Mouse (Mus musculus): ENCODE results near the gene Zkscan8.
"Not testable (repeated sequence)": the region's sequence is repeated elsewhere in the genome, so short reads cannot be mapped to it uniquely, and the experiment has no call there.

The Zkscan8 gene

GRCm38 (mm10) chr13:21530781-21531201 is at the start of gene Zkscan8:
Gene Zkscan8 (minus strand): TSS chr13:21531120.
- DNase-seq (ENCODE audit: low spot score in 2 of 2) = peak; percentile 57 to 86

DNA sequence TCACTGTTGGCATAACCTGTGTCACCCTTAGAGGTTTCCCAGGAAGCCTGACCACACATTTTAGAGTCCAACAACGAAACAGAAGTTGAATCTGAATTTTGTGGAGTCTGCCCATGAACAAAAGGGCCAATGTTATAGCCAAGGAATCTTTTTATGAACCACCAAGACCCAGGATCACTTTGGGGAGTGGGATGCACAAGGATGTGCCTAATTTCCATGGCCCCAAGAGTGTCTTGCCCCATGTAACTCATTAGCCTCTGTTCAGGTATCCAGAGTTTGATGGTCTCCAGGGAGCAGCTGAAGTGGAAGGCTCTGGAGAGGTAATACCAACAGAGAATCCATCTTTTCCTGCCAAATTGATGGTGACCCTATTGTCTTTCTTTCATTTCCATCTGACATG is 28.9 kb upstream of the Zkscan8 start, which contains the start of gene Olfr1535:
TSS of gene Olfr1535 (minus strand) at position 101 of the 400 bp plus-strand sequence.
- no peak for DNase-seq (ENCODE audit: low spot score in 2 of 2)

- DNase-seq (ENCODE audit: low spot score in 2 of 2) = no peak
These were observed 19.6 kb upstream of the Zkscan8 start for GRCm38 (mm10) chr13:21550416-21551110.

GRCm38 (mm10) chr13:21549487-21549886 is 18.6 kb upstream of the Zkscan8 start:
- DNase-seq (ENCODE audit: low spot score in 2 of 2) = no peak

DNA sequence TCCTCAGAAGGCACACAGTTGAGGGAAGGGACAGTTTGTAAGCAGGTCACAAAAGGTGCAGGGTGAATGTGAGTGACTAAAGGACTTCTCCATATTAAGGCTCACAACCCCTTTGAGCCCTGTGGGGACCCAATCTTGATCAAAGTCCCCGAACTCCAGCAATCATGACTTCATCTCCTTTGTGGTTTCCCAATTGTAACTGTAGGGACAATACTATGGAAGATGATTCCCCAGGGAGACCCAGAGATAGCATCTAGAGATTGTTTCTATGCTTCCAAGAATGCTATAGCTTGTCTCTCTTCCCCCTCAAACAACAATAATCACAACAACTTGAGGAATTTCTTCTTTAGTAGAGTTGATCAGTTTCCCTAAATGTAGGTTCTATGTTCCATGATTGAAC is 11.8 kb upstream of the Zkscan8 start, which contains the start of gene Olfr1366:
TSS of gene Olfr1366 (minus strand) at position 101 of the 400 bp plus-strand sequence.
- DNase-seq (ENCODE audit: low spot score in 2 of 2) = no peak

DNA sequence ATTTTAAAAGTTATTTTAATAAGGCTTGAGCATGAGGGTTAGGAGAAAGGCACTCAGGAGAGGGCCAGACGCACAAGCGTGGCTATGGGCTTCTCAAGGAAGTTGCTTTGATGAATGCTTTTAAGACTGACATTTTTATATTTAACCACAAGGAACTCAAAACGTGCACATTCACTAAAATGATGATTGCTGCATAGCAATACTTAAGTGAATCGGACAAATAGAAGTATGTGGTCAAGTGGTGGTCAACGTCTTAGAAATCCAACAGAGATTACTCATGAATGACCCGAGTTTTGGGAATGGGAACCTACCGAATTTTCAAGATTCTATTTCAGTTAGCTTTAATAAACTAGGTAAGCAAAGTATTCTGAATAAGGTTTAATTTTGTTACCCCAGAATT is 784 bp downstream of the Zkscan8 start:
- no peak for DNase-seq (ENCODE audit: low spot score in 2 of 2)

DNA sequence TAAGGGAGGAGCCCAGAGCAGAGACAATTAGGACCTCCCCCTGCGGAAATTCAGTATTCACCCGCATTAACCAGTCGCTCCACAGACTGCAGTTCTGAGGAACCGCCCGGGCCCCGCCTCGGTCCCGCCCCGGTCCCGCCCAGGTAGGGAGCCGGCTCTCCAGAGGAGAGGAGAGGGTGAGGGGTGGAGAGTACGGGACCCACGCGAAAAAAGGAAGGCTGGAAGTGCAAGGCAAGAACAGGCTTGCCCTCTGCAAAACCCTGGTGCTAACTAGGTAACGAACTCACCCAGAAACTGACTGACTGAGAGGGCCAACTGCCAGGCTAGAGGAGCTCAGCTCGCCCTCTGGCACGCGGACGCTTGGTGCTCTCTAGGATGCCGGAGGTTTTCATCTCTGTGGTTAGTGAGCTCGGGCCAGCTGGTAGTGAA is 24.7 kb downstream of the Zkscan8 start:
- DNase-seq (ENCODE audit: low spot score in 2 of 2) = peak; percentile 52 to 63

GRCm38 (mm10) chr13:21502296-21502695 is 28.6 kb downstream of the Zkscan8 start:
- DNase-seq (ENCODE audit: low spot score in 2 of 2) = no peak

GRCm38 (mm10) chr13:21501182-21501581 is 29.7 kb downstream of the Zkscan8 start, which contains the start of gene Gm11273:
Gene Gm11273 (minus strand): TSS chr13:21501418.
- DNase-seq (ENCODE audit: low spot score in 2 of 2) = not testable (repeated sequence)

DNA sequence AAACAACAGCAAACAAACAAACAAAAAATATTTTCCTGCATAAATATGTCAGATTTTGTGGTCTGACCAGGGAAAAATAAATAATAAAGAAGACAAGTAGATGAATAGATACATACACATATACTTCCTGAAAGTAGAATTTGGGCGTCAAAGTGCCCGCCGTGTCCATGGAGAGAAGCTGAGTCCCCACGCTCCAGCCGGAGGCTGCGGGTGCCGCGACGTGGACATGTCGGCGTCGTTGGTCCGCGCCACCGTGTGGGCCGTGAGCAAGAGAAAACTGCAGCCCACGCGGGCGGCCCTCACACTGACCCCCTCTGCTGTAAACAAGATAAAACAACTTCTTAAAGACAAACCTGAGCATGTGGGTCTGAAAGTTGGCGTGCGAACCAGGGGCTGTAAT is 35.8 kb downstream of the Zkscan8 start, which contains the start of gene AK157302:
TSS of gene AK157302 (plus strand) at position 144 of the 400 bp plus-strand sequence.
- no peak for DNase-seq (ENCODE audit: low spot score in 2 of 2)

GRCm38 (mm10) chr13:21492847-21493246 is 38.1 kb downstream of the Zkscan8 start:
- DNase-seq (ENCODE audit: low spot score in 2 of 2) = no peak

DNA sequence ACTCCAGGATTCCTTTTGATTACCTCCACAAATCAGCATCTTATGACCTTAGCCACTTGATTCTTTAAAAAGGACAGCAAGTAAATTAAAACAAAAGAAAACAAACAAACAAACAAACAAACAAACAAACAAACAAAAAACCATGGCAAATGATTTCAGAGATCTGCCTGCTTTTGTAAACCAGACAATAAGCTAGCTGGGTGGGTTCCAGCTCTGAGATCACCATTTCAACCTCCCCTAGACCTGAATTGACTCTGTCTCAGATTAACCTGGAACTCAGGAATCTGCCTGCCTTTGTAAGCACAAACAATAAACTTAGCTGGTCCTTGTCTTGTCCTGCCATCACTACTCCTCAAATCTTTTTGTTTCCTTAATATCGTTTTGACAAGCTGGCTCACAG is 44.0 kb downstream of the Zkscan8 start:
- DNase-seq (ENCODE audit: low spot score in 2 of 2) = no peak

- DNase-seq (ENCODE audit: low spot score in 2 of 2) = not testable (repeated sequence)
These were observed 51.9 kb downstream of the Zkscan8 start, which contains the start of the genes Zkscan4 and Gm10065 for GRCm38 (mm10) chr13:21478759-21479670. Gene Zkscan4 (plus strand): TSS chr13:21478907. Gene Gm10065 (minus strand): TSS chr13:21479441.

DNA sequence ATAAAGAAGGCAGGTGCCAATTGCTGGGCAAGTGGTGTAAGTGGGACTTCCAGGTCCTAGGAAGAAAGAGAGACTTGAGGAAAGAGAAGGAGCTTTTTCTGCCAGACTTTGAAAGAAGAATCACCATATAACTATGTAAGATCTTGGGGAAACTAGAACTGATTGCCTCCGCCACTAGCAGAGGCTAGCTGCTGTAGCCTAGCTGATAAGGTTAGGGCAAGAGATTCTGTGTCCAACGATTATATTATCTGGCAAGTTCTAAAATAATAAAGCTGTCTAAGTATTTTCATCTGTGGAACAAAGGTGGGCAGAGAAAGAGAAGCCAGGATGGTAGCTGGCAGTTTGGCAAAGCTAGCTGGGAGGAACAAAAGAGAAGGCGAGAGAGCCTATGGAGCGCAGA is 58.5 kb downstream of the Zkscan8 start:
- no peak for DNase-seq (ENCODE audit: low spot score in 2 of 2)

GRCm38 (mm10) chr13:21469097-21469496 is 61.8 kb downstream of the Zkscan8 start:
- DNase-seq (ENCODE audit: low spot score in 2 of 2) = no peak

GRCm38 (mm10) chr13:21468061-21469019 is 62.6 kb downstream of the Zkscan8 start, which contains the start of gene Nkapl:
Gene Nkapl (minus strand): TSS chr13:21468509.
- peak in 1 of 2 experiments; percentile 10 for DNase-seq (ENCODE audit: low spot score in 2 of 2)

- DNase-seq (ENCODE audit: low spot score in 2 of 2) = no peak
These were observed 63.6 kb downstream of the Zkscan8 start for GRCm38 (mm10) chr13:21467336-21467735.
